Mouse (Mus musculus) erythroid progenitor cell, adult 5-6 weeks (primary cell): ENCODE results near the gene Rab24. TPM values are rescaled to one million over a fixed set of nuclear protein-coding genes. Genes with fewer than 3 reads are reported as not detected.

Experiments used
- ATAC-seq: replicated peaks from 2 replicates; pipeline ENCODE4 v1.8.0; 2016; ENCODE audit warnings: moderate number of reproducible peaks, mild to moderate bottlenecking, moderate TSS enrichment, inconsistent platforms; ENCODE audit not compliant: poor library complexity, low FRiP score, severe bottlenecking
- total RNA-seq, 2 experiments: library from RNA; stranded (forward) in 1 of 2; stranded (reverse) in 1 of 2; fragments of 150-400 nt in 1 of 2; fragments of 186-747, 209-891 nt in 1 of 2; gene quantifications; 2 replicates each; pipeline versions ENCODE4 v1.2.3 to v1.2.4; 2015 to 2017; ENCODE audit warnings: low replicate concordance in 2 of 2

The Rab24 gene
- total RNA-seq, 2 experiments from 2014 or later: 19.8 to 153 TPM

GRCm38 (mm10) chr13:55329683-55330566 is 8.2 kb upstream of the Rab24 start, which contains the start of gene Mxd3:
TSS of gene Mxd3 (minus strand) at chr13:55329823.
- peak; percentile 74 for ATAC-seq

- ATAC-seq: peak; percentile 40
Observed at GRCm38 (mm10) chr13:55329109-55329682, 7.5 kb upstream of the Rab24 start.

DNA sequence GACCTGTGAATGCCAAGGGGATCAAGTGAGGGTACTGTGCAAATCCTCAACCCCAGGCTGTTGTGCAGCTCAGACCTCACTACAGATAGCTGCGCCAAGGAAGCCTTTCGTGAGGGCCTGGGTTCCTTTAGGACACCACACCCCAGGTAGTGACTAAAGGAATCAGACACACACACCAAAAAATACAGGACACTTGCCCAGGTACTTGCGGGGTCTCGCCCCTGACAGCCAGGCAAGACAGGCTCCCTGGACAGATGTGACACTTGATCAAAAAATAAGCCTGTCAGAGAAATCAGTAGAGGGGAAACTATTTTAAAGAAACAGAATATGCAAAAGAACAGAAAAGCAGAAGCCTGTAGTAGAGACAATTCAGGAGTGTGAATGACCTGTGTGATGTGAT is 6.9 kb upstream of the Rab24 start:
- no peak for ATAC-seq

- ATAC-seq: no peak
Observed at GRCm38 (mm10) chr13:55328171-55328570, 6.4 kb upstream of the Rab24 start.

GRCm38 (mm10) chr13:55327633-55328032 is 5.9 kb upstream of the Rab24 start:
- peak; percentile 50 for ATAC-seq

DNA sequence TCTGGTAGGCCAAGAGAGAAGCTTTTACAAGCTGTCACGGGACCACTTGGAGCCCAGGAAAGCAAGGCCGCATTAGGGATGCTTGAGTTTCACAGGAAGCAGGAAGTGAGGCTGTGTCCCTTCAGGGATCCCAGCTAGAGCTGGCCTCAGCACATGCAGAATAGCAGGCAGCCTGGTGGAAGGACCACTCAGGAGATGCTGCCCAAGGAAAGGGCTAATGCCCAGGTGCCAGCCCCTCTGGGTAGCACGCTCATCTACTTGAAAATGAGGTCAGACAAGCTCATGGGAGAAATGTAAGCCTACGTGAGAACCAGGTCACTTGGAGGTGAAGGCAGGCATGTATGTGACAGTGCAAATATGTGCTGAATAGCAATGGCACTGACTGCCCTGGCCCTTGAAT is 5.4 kb upstream of the Rab24 start:
- ATAC-seq: no peak

DNA sequence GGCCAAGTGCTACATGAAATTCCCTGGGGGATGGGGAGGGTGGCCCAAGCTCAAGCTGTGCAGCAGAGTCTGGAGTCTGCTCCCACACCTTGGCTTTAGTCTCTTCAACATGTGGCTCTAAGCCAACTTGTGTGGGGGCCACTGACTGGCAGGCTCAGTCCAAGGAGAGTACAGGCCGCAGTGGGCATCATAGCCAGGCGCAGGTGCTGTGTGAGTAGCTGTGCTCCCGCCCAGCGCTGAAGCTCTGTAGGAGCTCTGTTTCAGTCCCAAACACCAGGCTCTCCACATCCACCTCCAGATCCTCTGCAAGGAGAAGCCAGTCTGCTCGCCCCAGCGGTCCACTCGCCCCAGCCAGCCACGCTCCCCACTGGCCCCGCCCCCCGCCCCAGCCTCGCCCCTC is 3.9 kb upstream of the Rab24 start:
- ATAC-seq: no peak

DNA sequence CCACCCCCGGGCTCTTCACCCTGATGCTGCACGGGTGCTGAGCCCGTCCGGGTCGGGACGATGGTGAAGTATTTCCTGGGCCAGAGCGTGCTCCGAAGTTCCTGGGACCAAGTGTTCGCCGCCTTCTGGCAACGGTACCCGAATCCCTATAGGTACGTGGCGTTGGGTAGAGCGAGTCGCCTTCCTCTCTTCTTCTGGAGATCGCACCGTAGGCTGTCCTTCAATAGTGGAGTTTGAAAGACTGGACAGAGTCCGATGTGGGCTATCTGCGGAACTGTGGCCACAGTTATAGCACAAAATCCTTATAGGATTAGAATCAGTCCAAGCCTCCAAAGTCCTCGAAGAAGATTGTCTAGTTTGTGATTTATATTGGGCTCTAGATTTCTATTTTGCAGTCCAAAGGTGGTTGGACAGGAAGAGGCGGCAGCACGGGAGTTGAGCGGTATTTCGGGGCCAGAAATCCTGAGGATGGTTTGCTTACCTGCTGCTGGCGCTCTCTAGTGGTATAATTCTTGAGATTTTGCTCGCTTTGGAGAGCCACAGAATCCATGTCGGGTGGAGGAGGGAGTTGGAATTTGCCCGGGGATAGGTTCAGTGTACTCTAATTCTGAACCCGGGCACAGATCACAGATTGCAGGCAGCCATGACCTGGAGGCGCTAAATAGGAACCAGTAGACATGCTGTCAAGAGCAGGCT is 532 bp upstream of the Rab24 start:
- peak; percentile 56 for ATAC-seq

DNA sequence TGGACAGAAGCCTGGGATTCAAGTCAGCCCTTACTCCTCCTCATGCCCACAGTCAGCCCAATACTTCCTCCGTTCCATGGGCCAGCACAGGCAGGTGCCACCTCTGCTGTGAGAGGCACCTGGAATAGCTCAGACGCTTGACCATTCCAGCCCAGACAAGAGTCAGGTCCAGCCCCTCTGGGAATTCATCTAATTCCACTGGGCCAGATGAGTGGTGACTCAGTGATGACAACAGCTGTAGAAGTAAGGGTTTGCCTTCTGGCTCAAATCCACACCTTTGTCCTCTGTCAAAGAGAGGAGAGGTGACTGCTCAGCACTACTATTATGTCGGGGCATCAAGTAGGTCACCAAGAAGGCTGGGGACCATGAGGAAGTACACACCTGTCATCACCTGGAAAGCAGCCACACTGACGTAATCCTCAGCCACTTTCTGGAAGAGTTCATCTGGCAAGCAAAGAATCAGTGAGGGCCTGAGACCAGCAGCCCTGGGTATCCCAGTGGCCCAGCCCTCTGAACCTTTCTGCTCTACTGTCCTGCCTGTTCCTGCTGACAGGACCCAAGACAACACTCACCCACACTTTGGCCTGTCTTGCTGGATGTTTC is 1.7 kb downstream of the Rab24 start, which contains the start of gene Prelid1:
Gene Prelid1, plus strand, starts transcription at position 570 of the 603 bp plus-strand sequence.
- ATAC-seq: no peak

DNA sequence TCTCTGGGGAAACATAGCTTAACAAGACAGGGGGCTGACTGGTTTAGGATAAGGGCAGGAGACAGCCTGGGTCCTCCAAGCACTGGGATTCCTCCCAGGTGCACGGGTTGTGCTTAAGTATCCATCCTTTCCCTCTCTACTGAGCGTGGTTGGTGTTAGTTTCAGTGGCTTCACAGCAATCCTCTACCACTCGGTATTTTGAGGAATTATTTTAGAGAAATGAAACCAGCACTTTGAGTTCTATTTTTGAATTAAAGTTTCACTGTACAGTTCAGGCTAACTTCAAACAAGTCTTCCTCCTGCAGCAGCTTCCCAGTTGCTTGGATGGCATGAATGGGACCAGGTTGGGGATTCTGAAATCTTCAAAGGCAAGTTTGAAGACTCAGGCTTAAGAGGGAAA is 3.4 kb downstream of the Rab24 start:
- no peak for ATAC-seq

DNA sequence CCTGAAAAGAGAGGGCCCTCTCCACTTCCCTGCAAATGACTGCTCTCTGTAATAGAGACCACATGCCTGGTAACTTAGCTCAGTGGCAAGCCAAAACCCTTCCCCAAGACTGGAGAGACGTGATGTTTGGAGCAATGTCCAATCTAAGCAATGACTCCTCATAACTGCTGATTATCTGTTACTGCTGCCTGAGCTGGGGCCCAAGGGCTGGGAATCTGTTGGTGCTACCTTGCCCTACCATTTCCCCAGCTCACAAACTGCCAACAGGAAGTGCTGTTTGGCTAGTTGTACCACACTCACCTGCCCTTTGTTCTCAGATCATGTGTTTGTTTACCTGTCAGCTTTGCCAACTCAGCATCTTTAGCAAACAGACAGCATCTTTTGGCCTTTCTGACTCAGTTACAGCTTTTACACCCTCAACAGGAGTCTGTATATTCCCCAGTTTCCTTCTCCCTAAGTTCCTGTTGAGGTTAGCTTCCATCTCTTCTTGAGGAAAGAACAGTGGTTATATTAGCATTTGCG is 6.8 kb downstream of the Rab24 start:
- no peak for ATAC-seq

DNA sequence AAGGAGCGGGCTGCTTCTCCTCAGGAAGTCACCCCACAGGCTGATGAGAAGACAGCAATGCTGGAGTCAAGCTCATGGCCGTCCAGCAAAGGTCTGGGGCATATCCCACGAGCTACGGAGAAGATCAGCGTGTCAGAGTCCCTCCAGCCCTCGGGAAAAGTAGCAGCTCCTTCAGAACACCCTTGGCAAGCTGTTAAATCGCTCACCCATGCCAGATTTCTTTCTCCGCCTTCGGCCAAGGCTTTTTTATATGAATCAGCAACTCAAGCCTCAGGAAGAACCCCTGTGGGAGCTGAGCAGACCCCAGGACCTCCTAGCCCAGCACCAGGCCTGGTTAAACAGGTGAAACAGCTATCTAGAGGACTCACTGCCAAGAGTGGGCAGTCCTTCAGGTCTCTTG is 8.7 kb downstream of the Rab24 start:
- 0 out of 2 replicates have a peak, but pooled peaks have one; percentile 21 for ATAC-seq

GRCm38 (mm10) chr13:55312028-55312630 is 9.6 kb downstream of the Rab24 start:
- 0 out of 2 replicates have a peak, but pooled peaks have one; percentile 25 for ATAC-seq

DNA sequence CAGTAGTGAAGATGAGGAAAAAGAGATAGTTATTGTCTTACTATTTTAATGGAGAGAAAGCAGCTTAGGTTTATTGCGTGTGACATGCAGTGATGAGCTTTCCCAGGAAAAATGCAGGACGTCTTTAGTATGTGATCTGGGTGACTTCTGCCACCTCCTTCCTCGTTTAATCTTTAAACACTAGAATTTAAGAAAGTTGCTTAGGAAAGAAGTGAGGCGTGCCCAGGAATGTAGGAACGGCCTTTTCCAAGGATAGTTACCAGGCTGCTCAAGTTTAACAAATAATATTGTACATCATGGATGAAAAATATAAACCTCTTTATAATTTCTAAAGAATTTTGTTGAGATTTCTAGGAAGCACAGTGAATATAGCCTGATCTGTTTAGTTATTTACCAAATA is 20.8 kb downstream of the Rab24 start:
- ATAC-seq: no peak

GRCm38 (mm10) chr13:55296760-55297159 is 25.0 kb downstream of the Rab24 start:
- no peak for ATAC-seq

DNA sequence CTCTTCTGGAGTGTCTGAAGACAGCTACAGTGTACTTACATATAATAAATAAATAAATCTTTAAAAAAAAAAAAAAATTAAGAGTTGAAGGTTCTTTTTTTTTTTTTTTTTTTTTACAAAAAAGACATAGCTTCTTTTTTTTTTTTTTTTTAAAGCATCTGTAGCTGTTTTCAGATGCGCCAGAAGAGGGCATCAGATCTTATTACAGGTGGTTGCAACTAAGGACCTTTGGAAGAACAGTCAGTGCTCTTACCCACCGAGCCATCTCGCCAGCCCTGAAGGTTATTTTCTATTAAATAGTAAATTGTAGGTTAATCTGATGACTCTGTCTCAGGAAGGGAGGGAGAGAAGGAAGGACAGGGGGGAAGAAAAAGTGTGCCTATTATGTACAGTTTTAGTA is 32.9 kb downstream of the Rab24 start:
- ATAC-seq: no peak

DNA sequence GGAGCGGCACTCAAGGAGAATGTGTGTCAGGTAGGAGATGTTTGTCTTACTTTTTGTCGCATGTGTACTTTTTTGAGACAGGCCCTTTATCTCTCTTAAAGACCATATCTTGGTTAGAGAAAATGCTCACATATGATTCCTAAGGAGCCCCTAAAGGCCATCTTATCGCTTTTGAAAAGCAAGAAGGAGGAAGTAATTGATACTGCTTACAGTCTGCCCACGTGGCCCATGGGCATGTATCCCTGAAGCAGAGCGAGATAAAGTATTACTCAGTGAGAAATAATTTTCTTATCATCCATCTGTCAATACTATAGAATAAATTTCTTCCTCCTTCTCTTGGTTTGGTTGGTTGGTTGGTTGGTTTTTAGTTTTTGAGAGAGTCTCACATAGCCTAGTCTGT is 44.1 kb downstream of the Rab24 start:
- ATAC-seq: no peak

DNA sequence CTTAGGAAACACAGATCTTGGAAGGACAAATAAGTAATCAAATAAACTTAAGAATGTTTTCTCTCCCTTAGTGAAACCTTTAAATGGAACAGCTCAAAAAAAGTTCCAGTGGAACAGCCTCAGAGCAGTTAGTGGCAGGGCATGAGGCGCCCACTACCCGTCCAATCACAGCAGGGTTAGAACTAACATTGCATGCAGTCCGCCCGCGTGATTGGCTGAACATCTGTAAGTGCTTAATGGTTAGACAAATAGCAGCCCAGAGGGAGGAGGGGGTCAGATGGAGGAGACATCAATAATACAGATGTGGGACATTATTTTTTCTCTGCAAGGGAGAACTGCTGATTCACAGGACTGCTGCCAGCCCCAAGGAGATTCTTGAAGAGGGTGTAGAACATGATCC is 44.5 kb downstream of the Rab24 start:
- no peak for ATAC-seq
